ENCODE assay signal across 16 mouse cellular contexts in genomic region chr4:123298980-123299670, GRCm38 (mm10). TPM values are rescaled to one million over a fixed set of nuclear protein-coding genes. Genes with fewer than 3 reads are reported as not detected.
DNase-seq lines count a peak whose midpoint lies in the region; ATAC-seq and TF ChIP-seq lines count a peak whose summit lies in the region.
"Had no signal": no experiment of that assay in that cellular context is flagged by ENCODE, and none has a peak within 500 bp of the region (broad histone marks: within the 10 kb centered on the region; RNA-seq: fewer than 3 reads in every experiment).

No protein-coding gene starts in this region.

- ATAC-seq in hindbrain, embryonic 12.5 days (ENCODE audit: low FRiP score), result no peak
- ATAC-seq: forebrain, embryonic 15.5 days had no signal

- no peaks in the 10 kb centered on the region for H3K27me3 ChIP-seq in heart, adult 2 months (ENCODE audit: control insufficient read depth, insufficient read depth, low read length)
- no peaks in the 10 kb centered on the region for H3K27me3 ChIP-seq in hindbrain, embryonic 12.5 days
- H3K27me3 ChIP-seq: CH12.LX; forebrain, embryonic 15.5 days had no signal

- peaks cover 2% of the 10 kb centered on the region; the same call in 1 of the 2 replicates for H3K4me1 ChIP-seq in heart, adult 2 months (ENCODE audit: control insufficient read depth, insufficient read depth, low read length)
- H3K4me1 ChIP-seq in hindbrain, embryonic 12.5 days, result no peaks in the 10 kb centered on the region
- H3K4me1 ChIP-seq: forebrain, embryonic 15.5 days had no signal

- no peak overlapping the region for H3K9ac ChIP-seq in heart, adult 2 months (ENCODE audit: low read depth, low read length)
- H3K9ac ChIP-seq in hindbrain, embryonic 12.5 days, result no peak overlapping the region
- H3K9ac ChIP-seq: forebrain, embryonic 15.5 days had no signal

- no peak overlapping the region for H3K4me2 ChIP-seq in hindbrain, embryonic 12.5 days (replicated peaks)
- H3K4me2 ChIP-seq: forebrain, embryonic 15.5 days had no signal

- H3K4me3 ChIP-seq in heart, adult 2 months, result no peak overlapping the region
- H3K4me3 ChIP-seq in hindbrain, embryonic 12.5 days, result no peak overlapping the region
- H3K4me3 ChIP-seq: forebrain, embryonic 15.5 days had no signal

- TF ChIP-seq EP300 in heart, adult 2 months (IDR thresholded peaks at IDR 0.05; ENCODE audit: insufficient read depth, low read depth, low read length), result 0 out of 2 replicates have a peak, but pooled peaks have one; percentile 7

- peaks cover 5% of the 10 kb centered on the region; the same call in 1 of the 2 replicates for H3K36me3 ChIP-seq in heart, adult 2 months (ENCODE audit: control insufficient read depth, insufficient read depth, low read length)
- peaks cover 84% of the 10 kb centered on the region for H3K36me3 ChIP-seq in hindbrain, embryonic 12.5 days

- DNase-seq in heart, adult 2 months, result peak; percentile 49 to 70
- DNase-seq in heart, postnatal 25 days (ENCODE audit: low spot score), result no peak
- peak; percentile 42 for DNase-seq in 3T3-L1 (ENCODE audit: low read depth, low spot score)
- peak; percentile 69 for DNase-seq in adrenal gland, postnatal 25 days
- DNase-seq in gastrocnemius, postnatal 25 days, result peak; percentile 26
- DNase-seq in layer of hippocampus, adult 11-12 months (ENCODE audit: low spot score), result no peak
- DNase-seq in thymus, postnatal 25 days, result no peak
- DNase-seq: embryo, embryonic 11 days; liver; right cerebral cortex, postnatal 25 days had no signal

- TF ChIP-seq CTCF in heart, adult 2 months (IDR thresholded peaks at IDR 0.05), result no peak

- 57% methylated on average over 11 of the region's 11 CpGs for WGBS in heart, adult 2 months
- 96% methylated on average over 11 of the region's 11 CpGs for WGBS in hindbrain, embryonic 12.5 days

- no peak for TF ChIP-seq POLR2A in heart, adult 2 months (IDR thresholded peaks at IDR 0.05; ENCODE audit: insufficient read depth, low read depth, low read length)

- no peak overlapping the region; the same call in 1 of the 2 replicates for H3K27ac ChIP-seq in heart, adult 2 months
- H3K27ac ChIP-seq in hindbrain, embryonic 12.5 days, result no peak overlapping the region
- H3K27ac ChIP-seq: forebrain, embryonic 15.5 days had no signal

- no peaks in the 10 kb centered on the region for H3K9me3 ChIP-seq in hindbrain, embryonic 12.5 days (replicated peaks)
- H3K9me3 ChIP-seq: forebrain, embryonic 15.5 days had no signal

- no peaks in the 10 kb centered on the region for H3K79me2 ChIP-seq in heart, adult 2 months (replicated peaks; ENCODE audit: control insufficient read depth, insufficient read depth, low read length)

- intact Hi-C loops in heart, adult 2 months (cut with DNase I), result no loop called here
- intact Hi-C loops in heart, postnatal 25 days (cut with DNase I), result loop anchor here (5.0 kb wide), 1 partner anchor 128 kb away; no protein-coding TSS in a partner anchor

RNA-seq across cellular contexts. Expression of gene Oxct2a, which starts 24.3 kb away (rescaled TPM):
- not detected for total RNA-seq in heart, adult 2 months (2021)
- 0.06 TPM in 1 of 2 replicates, not detected in the other for polyA plus RNA-seq in heart, adult 2 months (2012; rRNA removed)
- total RNA-seq in heart, postnatal 25 days (2021), result not detected
- not detected in 2 replicates for total RNA-seq in adrenal gland, postnatal 25 days (2021)
- total RNA-seq in gastrocnemius, postnatal 25 days (2021), result under 1 TPM in 1 of 2 experiments, not detected in 1; 0.16 TPM
- not detected in 2 replicates for polyA plus RNA-seq in hindbrain, embryonic 12.5 days (2016; fragmentation: Nextera tagmentation; extraction: Ambion mirVana)
- total RNA-seq: hematopoietic stem cell, adult 5-6 weeks; layer of hippocampus, postnatal 10 days; megakaryocyte progenitor cell, adult 5-6 weeks had no signal
- polyA plus RNA-seq: forebrain, embryonic 15.5 days had no signal

RNA-seq across cellular contexts. Expression of gene Pabpc4, which starts 37.0 kb away (rescaled TPM):
- total RNA-seq in heart, adult 2 months (2021), result 100 to 1,000 TPM; 336 to 376 TPM
- 207 and 299 TPM in 2 replicates for polyA plus RNA-seq in heart, adult 2 months (2012; rRNA removed)
- 100 to 1,000 TPM; 334 to 358 TPM for total RNA-seq in heart, postnatal 25 days (2021)
- 97.7 and 112 TPM in 2 replicates for total RNA-seq in adrenal gland, postnatal 25 days (2021)
- total RNA-seq in gastrocnemius, postnatal 25 days (2021), result 100 to 1,000 TPM; 278 to 325 TPM
- polyA plus RNA-seq in hindbrain, embryonic 12.5 days (2016; fragmentation: Nextera tagmentation; extraction: Ambion mirVana), result 36.1 and 36.4 TPM in 2 replicates

RNA-seq across cellular contexts. Expression of gene Bmp8a, which starts 43.9 kb away (rescaled TPM):
- total RNA-seq in heart, adult 2 months (2021), result not detected
- not detected in 2 replicates for polyA plus RNA-seq in heart, adult 2 months (2012; rRNA removed)
- under 1 TPM in 1 of 2 experiments, not detected in 1; 0.18 TPM for total RNA-seq in heart, postnatal 25 days (2021)
- not detected in 2 replicates for total RNA-seq in adrenal gland, postnatal 25 days (2021)
- total RNA-seq in gastrocnemius, postnatal 25 days (2021), result under 1 TPM; 0.35 to 0.36 TPM
- 0.36 TPM in 1 of 2 replicates, not detected in the other for polyA plus RNA-seq in hindbrain, embryonic 12.5 days (2016; fragmentation: Nextera tagmentation; extraction: Ambion mirVana)
- total RNA-seq: hematopoietic stem cell, adult 5-6 weeks; layer of hippocampus, postnatal 10 days had no signal

Comparison
In these comparisons a context has a peak if more than half of its experiments do, and no peak if none do; other contexts are left out.
1. DNase-seq: peak in heart, adult 2 months (2 of 2), 3T3-L1 (single experiment), adrenal gland, postnatal 25 days (single experiment) and gastrocnemius, postnatal 25 days (single experiment); none in heart, postnatal 25 days (single experiment), layer of hippocampus, adult 11-12 months (single experiment) and thymus, postnatal 25 days (single experiment).